In genomic region chr3:132996299-132996698, GRCm38 (mm10) we compare ENCODE assay signal across 18 mouse cellular contexts. TPM values are rescaled to one million over a fixed set of nuclear protein-coding genes. Genes with fewer than 3 reads are reported as not detected.
DNase-seq lines count a peak whose midpoint lies in the region; ATAC-seq and TF ChIP-seq lines count a peak whose summit lies in the region.
"Had no signal": no experiment of that assay in that cellular context is flagged by ENCODE, and none has a peak within 500 bp of the region (broad histone marks: within the 10 kb centered on the region; RNA-seq: fewer than 3 reads in every experiment).

No protein-coding gene starts in this region.

- 68% methylated on average over 9 of the region's 9 CpGs for WGBS in forebrain, postnatal 0 days
- WGBS in forebrain, embryonic 11.5 days: 84% methylated on average over 9 of the region's 9 CpGs
- WGBS in hindbrain, postnatal 0 days: 50% methylated on average over 9 of the region's 9 CpGs
- 76% methylated on average over 9 of the region's 9 CpGs for WGBS in hindbrain, embryonic 12.5 days
- WGBS in midbrain, embryonic 11.5 days: 87% methylated on average over 9 of the region's 9 CpGs
- WGBS in midbrain, embryonic 16.5 days: 70% methylated on average over 9 of the region's 9 CpGs

- no peak overlapping the region for H3K9ac ChIP-seq in forebrain, postnatal 0 days
- no peak overlapping the region for H3K9ac ChIP-seq in forebrain, embryonic 11.5 days (ENCODE audit: low read length)
- H3K9ac ChIP-seq in hindbrain, postnatal 0 days (replicated peaks; ENCODE audit: low read length): no peak overlapping the region
- no peak overlapping the region for H3K9ac ChIP-seq in hindbrain, embryonic 12.5 days
- H3K9ac ChIP-seq in midbrain, embryonic 11.5 days (ENCODE audit: low read length): no peak overlapping the region
- H3K9ac ChIP-seq in midbrain, embryonic 16.5 days (ENCODE audit: low read depth, low read length): no peak overlapping the region
- H3K9ac ChIP-seq: embryonic facial prominence, embryonic 12.5 days; heart, embryonic 13.5 days had no signal

- TF ChIP-seq CTCF in forebrain, postnatal 0 days (IDR thresholded peaks at IDR 0.05; ENCODE audit: low read depth): no peak
- TF ChIP-seq CTCF in hindbrain, postnatal 0 days (IDR thresholded peaks at IDR 0.05; ENCODE audit: low read depth): no peak
- TF ChIP-seq CTCF in brain, embryonic 14.5 days (IDR thresholded peaks at IDR 0.05; ENCODE audit: borderline replicate concordance, extremely low read depth, insufficient read depth, insufficient read length): no peak

- H3K27me3 ChIP-seq in forebrain, postnatal 0 days (ENCODE audit: insufficient read depth, low read length): no peaks in the 10 kb centered on the region
- H3K27me3 ChIP-seq in forebrain, embryonic 11.5 days (ENCODE audit: control insufficient read depth, insufficient read depth, low read length): no peaks in the 10 kb centered on the region
- H3K27me3 ChIP-seq in hindbrain, postnatal 0 days (ENCODE audit: insufficient read depth, low read length): no peaks in the 10 kb centered on the region
- H3K27me3 ChIP-seq in hindbrain, embryonic 12.5 days: no peaks in the 10 kb centered on the region
- H3K27me3 ChIP-seq in midbrain, embryonic 11.5 days (ENCODE audit: control insufficient read depth, insufficient read depth, low read length): no peaks in the 10 kb centered on the region
- no peaks in the 10 kb centered on the region for H3K27me3 ChIP-seq in midbrain, embryonic 16.5 days (ENCODE audit: control insufficient read depth, insufficient read depth, low read depth, low read length)
- H3K27me3 ChIP-seq: embryonic facial prominence, embryonic 12.5 days; heart, embryonic 13.5 days had no signal

- H3K9me3 ChIP-seq in forebrain, postnatal 0 days (ENCODE audit: low read length): no peaks in the 10 kb centered on the region
- no peaks in the 10 kb centered on the region for H3K9me3 ChIP-seq in forebrain, embryonic 11.5 days (ENCODE audit: control insufficient read depth, low read length)
- no peaks in the 10 kb centered on the region for H3K9me3 ChIP-seq in hindbrain, postnatal 0 days (ENCODE audit: low read length)
- H3K9me3 ChIP-seq in hindbrain, embryonic 12.5 days (replicated peaks): no peaks in the 10 kb centered on the region
- no peaks in the 10 kb centered on the region for H3K9me3 ChIP-seq in midbrain, embryonic 11.5 days (ENCODE audit: control insufficient read depth, low read length)
- H3K9me3 ChIP-seq in midbrain, embryonic 16.5 days (replicated peaks; ENCODE audit: control insufficient read depth, low read length, poor library complexity, severe bottlenecking): no peaks in the 10 kb centered on the region
- H3K9me3 ChIP-seq: embryonic facial prominence, embryonic 12.5 days; heart, embryonic 13.5 days had no signal

- H3K27ac ChIP-seq in forebrain, postnatal 0 days (ENCODE audit: low read depth, low read length): no peak overlapping the region
- H3K27ac ChIP-seq in forebrain, embryonic 11.5 days (ENCODE audit: low read depth, low read length): no peak overlapping the region
- no peak overlapping the region for H3K27ac ChIP-seq in hindbrain, postnatal 0 days
- no peak overlapping the region for H3K27ac ChIP-seq in hindbrain, embryonic 12.5 days
- H3K27ac ChIP-seq in midbrain, embryonic 11.5 days (ENCODE audit: low read depth, low read length): no peak overlapping the region
- no peak overlapping the region for H3K27ac ChIP-seq in midbrain, embryonic 16.5 days (ENCODE audit: low read length)
- H3K27ac ChIP-seq: embryonic facial prominence, embryonic 12.5 days; heart, embryonic 13.5 days had no signal

- no peak overlapping the region for H3K4me3 ChIP-seq in forebrain, postnatal 0 days (ENCODE audit: low read depth, low read length)
- H3K4me3 ChIP-seq in forebrain, embryonic 11.5 days (ENCODE audit: low read depth, low read length): no peak overlapping the region
- no peak overlapping the region for H3K4me3 ChIP-seq in hindbrain, postnatal 0 days (ENCODE audit: low read length)
- H3K4me3 ChIP-seq in hindbrain, embryonic 12.5 days: no peak overlapping the region
- no peak overlapping the region for H3K4me3 ChIP-seq in midbrain, embryonic 11.5 days (ENCODE audit: low read depth, low read length)
- no peak overlapping the region for H3K4me3 ChIP-seq in midbrain, embryonic 16.5 days (ENCODE audit: low read depth, low read length)
- H3K4me3 ChIP-seq: embryonic facial prominence, embryonic 12.5 days; heart, embryonic 13.5 days had no signal

- peak; percentile 16; the same call in 1 of the 2 replicates for ATAC-seq in forebrain, postnatal 0 days
- ATAC-seq in forebrain, embryonic 11.5 days (replicated peaks; ENCODE audit: low FRiP score): no peak
- ATAC-seq in hindbrain, postnatal 0 days: peak; percentile 51; the same call in 1 of the 2 replicates
- no peak for ATAC-seq in hindbrain, embryonic 12.5 days (ENCODE audit: low FRiP score)
- ATAC-seq in midbrain, embryonic 11.5 days (ENCODE audit: low FRiP score): peak; percentile 46; the same call in 1 of the 2 replicates
- no peak for ATAC-seq in midbrain, embryonic 16.5 days
- ATAC-seq: forebrain, embryonic 14.5 days had no signal

- H3K36me3 ChIP-seq in forebrain, postnatal 0 days (ENCODE audit: insufficient read depth): no peaks in the 10 kb centered on the region
- H3K36me3 ChIP-seq in forebrain, embryonic 11.5 days (ENCODE audit: control insufficient read depth, insufficient read depth, low read length): no peaks in the 10 kb centered on the region
- no peaks in the 10 kb centered on the region; the same call in 1 of the 2 replicates for H3K36me3 ChIP-seq in hindbrain, postnatal 0 days (ENCODE audit: insufficient read depth, low read length)
- no peaks in the 10 kb centered on the region; the same call in 1 of the 2 replicates for H3K36me3 ChIP-seq in hindbrain, embryonic 12.5 days
- no peaks in the 10 kb centered on the region for H3K36me3 ChIP-seq in midbrain, embryonic 11.5 days (ENCODE audit: control insufficient read depth, insufficient read depth, low read length)
- H3K36me3 ChIP-seq in midbrain, embryonic 16.5 days (ENCODE audit: control insufficient read depth, insufficient read depth, low read length): no peaks in the 10 kb centered on the region

- no peaks in the 10 kb centered on the region for H3K4me1 ChIP-seq in forebrain, postnatal 0 days (ENCODE audit: insufficient read depth)
- H3K4me1 ChIP-seq in forebrain, embryonic 11.5 days (replicated peaks; ENCODE audit: control insufficient read depth, insufficient read depth, low read length): no peaks in the 10 kb centered on the region
- no peaks in the 10 kb centered on the region for H3K4me1 ChIP-seq in hindbrain, postnatal 0 days (ENCODE audit: insufficient read depth, low read length)
- H3K4me1 ChIP-seq in hindbrain, embryonic 12.5 days: no peaks in the 10 kb centered on the region
- no peaks in the 10 kb centered on the region for H3K4me1 ChIP-seq in midbrain, embryonic 11.5 days (ENCODE audit: control insufficient read depth, insufficient read depth, low read length)
- H3K4me1 ChIP-seq in midbrain, embryonic 16.5 days (ENCODE audit: control insufficient read depth, insufficient read depth, low read length): no peaks in the 10 kb centered on the region
- H3K4me1 ChIP-seq: embryonic facial prominence, embryonic 12.5 days; heart, embryonic 13.5 days had no signal

- DNase-seq in forebrain, postnatal 0 days: no peak
- DNase-seq in forebrain, embryonic 11.5 days (ENCODE audit: low spot score): no peak
- DNase-seq in hindbrain, postnatal 0 days (ENCODE audit: low spot score): peak; percentile 3
- DNase-seq in midbrain, embryonic 11.5 days (ENCODE audit: low spot score, missing footprints): no peak
- DNase-seq in brain, embryonic 14.5 days (ENCODE audit: low read depth): peak; percentile 24
- DNase-seq: adrenal gland, postnatal 10 days; cerebellum, adult 11-12 months; cerebellum, adult 9-10 months; cerebellum, postnatal 25 days; gastrocnemius, postnatal 36 days; heart, adult 11 months; heart, postnatal 36 days had no signal

- H3K4me2 ChIP-seq in forebrain, postnatal 0 days (ENCODE audit: low read depth): no peak overlapping the region
- H3K4me2 ChIP-seq in forebrain, embryonic 11.5 days (ENCODE audit: low read depth, low read length, severe bottlenecking): no peak overlapping the region
- H3K4me2 ChIP-seq in hindbrain, postnatal 0 days (ENCODE audit: low read depth, low read length): no peak overlapping the region
- H3K4me2 ChIP-seq in hindbrain, embryonic 12.5 days (replicated peaks): no peak overlapping the region
- no peak overlapping the region for H3K4me2 ChIP-seq in midbrain, embryonic 11.5 days
- no peak overlapping the region for H3K4me2 ChIP-seq in midbrain, embryonic 16.5 days (ENCODE audit: low read length)
- H3K4me2 ChIP-seq: embryonic facial prominence, embryonic 12.5 days; heart, embryonic 13.5 days had no signal

- no peak for TF ChIP-seq POLR2A in brain, embryonic 14.5 days (IDR thresholded peaks at IDR 0.05; ENCODE audit: borderline replicate concordance, extremely low read depth, insufficient read depth, insufficient read length, poor library complexity, severe bottlenecking)

RNA-seq across cellular contexts. Expression of gene Npnt, which starts 46.2 kb away (rescaled TPM):
- total RNA-seq in forebrain, postnatal 0 days (2014; rRNA removed): 6.8 and 9.0 TPM in 2 replicates
- polyA plus RNA-seq in forebrain, postnatal 0 days (2015; fragmentation: Nextera tagmentation; extraction: Ambion mirVana): 9.0 and 14.3 TPM in 2 replicates
- 6.8 TPM in 2 replicates for polyA plus RNA-seq in forebrain, embryonic 11.5 days (2014; fragmentation: Nextera tagmentation; extraction: Ambion mirVana)
- total RNA-seq in hindbrain, postnatal 0 days (2014; rRNA removed): 12.6 and 12.8 TPM in 2 replicates
- polyA plus RNA-seq in hindbrain, postnatal 0 days (2015; fragmentation: Nextera tagmentation; extraction: Ambion mirVana): 20.6 and 22.9 TPM in 2 replicates
- 22.0 and 30.9 TPM in 2 replicates for polyA plus RNA-seq in hindbrain, embryonic 12.5 days (2016; fragmentation: Nextera tagmentation; extraction: Ambion mirVana)
- 7.6 and 7.9 TPM in 2 replicates for polyA plus RNA-seq in midbrain, embryonic 11.5 days (2014; fragmentation: Nextera tagmentation; extraction: Ambion mirVana)
- 25.5 and 33.0 TPM in 2 replicates for polyA plus RNA-seq in midbrain, embryonic 16.5 days (2015; fragmentation: Nextera tagmentation; extraction: Ambion mirVana)
- 14.2 and 32.3 TPM in 2 replicates for polyA plus RNA-seq in brain, embryonic 14.5 days (2012; rRNA removed)
- total RNA-seq: MEL had no signal

Comparison
In these comparisons a context has a peak if more than half of its experiments do, and no peak if none do; other contexts are left out.
1. ATAC-seq: peak in forebrain, postnatal 0 days (single experiment), hindbrain, postnatal 0 days (single experiment) and midbrain, embryonic 11.5 days (single experiment); none in forebrain, embryonic 11.5 days (single experiment), hindbrain, embryonic 12.5 days (single experiment) and midbrain, embryonic 16.5 days (single experiment).
2. DNase-seq: peak in hindbrain, postnatal 0 days (single experiment) and brain, embryonic 14.5 days (single experiment); none in forebrain, postnatal 0 days (single experiment), forebrain, embryonic 11.5 days (single experiment) and midbrain, embryonic 11.5 days (single experiment).